Mouse (Mus musculus): ENCODE results near the gene Chrnb1.

DNA sequence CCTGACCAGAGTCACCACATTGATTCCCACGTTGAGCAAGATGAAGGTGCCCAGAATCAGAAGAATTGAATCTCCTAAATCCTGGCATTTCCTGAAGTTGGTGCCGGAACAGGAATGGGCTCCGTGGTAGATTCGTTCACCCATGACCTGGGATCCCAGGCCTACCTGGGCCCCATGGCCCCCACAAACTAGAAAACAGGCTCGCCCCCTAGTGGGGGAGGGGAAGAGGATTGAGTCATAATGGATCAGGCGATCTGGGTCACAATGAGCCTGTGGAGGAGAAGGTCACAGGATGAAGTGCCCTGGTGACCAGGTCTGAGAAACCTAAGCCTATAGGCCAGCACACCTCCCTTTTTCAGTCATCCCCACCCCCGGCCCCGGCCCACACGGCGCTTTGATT is 19.4 kb upstream of the Chrnb1 start, which contains the start of gene Gm39566:
- TF ChIP-seq CTCF (IDR thresholded peaks at IDR 0.05; ENCODE audit: low read depth, low read length) (no peak), POLR2A (IDR thresholded peaks at IDR 0.05; ENCODE audit: extremely low read depth, insufficient read depth, low read length) (no peak)
